Mouse (Mus musculus): ENCODE data around the gene Gcnt1. TPM values are rescaled to one million over a fixed set of nuclear protein-coding genes. Genes with fewer than 3 reads are reported as not detected.
A peak's percentile ranks its signal among the peaks of the same experiment; 100 is the strongest.

Gene Gcnt1
- polyA plus RNA-seq, 1 experiment from 2014 or later: 4.8 TPM

GRCm38 (mm10) chr19:17357391-17357790, 15.3 kb downstream of the Gcnt1 start:
- ATAC-seq (replicated peaks; ENCODE audit: low FRiP score, low TSS enrichment, low read depth) (no peak), DNase-seq (ENCODE audit: low spot score) (no peak)
- H3K4me3 ChIP-seq (ENCODE audit: low read depth, low read length): no peak overlapping the region
- H3K4me1 ChIP-seq (replicated peaks; ENCODE audit: control insufficient read depth, insufficient read depth, low read length): no peaks in the 10 kb centered on the region; the same call in 1 of the 2 replicates
- H3K4me2 ChIP-seq (ENCODE audit: low read length): no peak overlapping the region
- WGBS: 61% methylated on average over 3 of the region's 3 CpGs
- H3K36me3 ChIP-seq (ENCODE audit: control insufficient read depth, insufficient read depth, low read length): no peaks in the 10 kb centered on the region
- H3K27ac ChIP-seq (ENCODE audit: low read depth): no peak overlapping the region
- H3K9me3 ChIP-seq (ENCODE audit: control insufficient read depth, low read length): no peaks in the 10 kb centered on the region
- no peaks in the 10 kb centered on the region for H3K27me3 ChIP-seq (replicated peaks; ENCODE audit: control insufficient read depth, insufficient read depth, low read length)
- H3K9ac ChIP-seq (ENCODE audit: low read length): no peak overlapping the region

- Histone ChIP-seq H3K27me3 (replicated peaks; ENCODE audit: control insufficient read depth, insufficient read depth, low read length) (no peaks in the 10 kb centered on the region), H3K9ac (ENCODE audit: low read length) (no peak overlapping the region), H3K27ac (ENCODE audit: low read depth) (no peak overlapping the region), H3K36me3 (ENCODE audit: control insufficient read depth, insufficient read depth, low read length) (no peaks in the 10 kb centered on the region), H3K9me3 (ENCODE audit: control insufficient read depth, low read length) (no peaks in the 10 kb centered on the region), H3K4me3 (ENCODE audit: low read depth, low read length) (no peak overlapping the region), H3K4me1 (replicated peaks; ENCODE audit: control insufficient read depth, insufficient read depth, low read length) (no peaks in the 10 kb centered on the region; the same call in 1 of the 2 replicates), H3K4me2 (ENCODE audit: low read length) (peak overlapping the region; percentile 89)
- WGBS: 65% methylated on average over 6 of the region's 6 CpGs
- DNase-seq (ENCODE audit: low spot score): no peak
- no peak for ATAC-seq (replicated peaks; ENCODE audit: low FRiP score, low TSS enrichment, low read depth)
Measured at GRCm38 (mm10) chr19:17356932-17357331, 15.7 kb downstream of the Gcnt1 start.

- DNase-seq (ENCODE audit: low spot score) (peak; percentile 79), ATAC-seq (replicated peaks; ENCODE audit: low FRiP score, low TSS enrichment, low read depth) (peak; percentile 92)
- no peak overlapping the region for H3K27ac ChIP-seq (ENCODE audit: low read depth)
- no peaks in the 10 kb centered on the region for H3K36me3 ChIP-seq (ENCODE audit: control insufficient read depth, insufficient read depth, low read length)
- H3K9me3 ChIP-seq (ENCODE audit: control insufficient read depth, low read length): no peaks in the 10 kb centered on the region
- H3K27me3 ChIP-seq (replicated peaks; ENCODE audit: control insufficient read depth, insufficient read depth, low read length): no peaks in the 10 kb centered on the region
- H3K4me3 ChIP-seq (ENCODE audit: low read depth, low read length): peak overlapping the region; percentile 49
- H3K4me2 ChIP-seq (ENCODE audit: low read length): peak overlapping the region; percentile 89
- WGBS: 3% methylated on average over 50 of the region's 50 CpGs
- no peaks in the 10 kb centered on the region; the same call in 1 of the 2 replicates for H3K4me1 ChIP-seq (replicated peaks; ENCODE audit: control insufficient read depth, insufficient read depth, low read length)
- no peak overlapping the region for H3K9ac ChIP-seq (ENCODE audit: low read length)
Measured at GRCm38 (mm10) chr19:17355950-17356867, 16.4 kb downstream of the Gcnt1 start.

- Histone ChIP-seq H3K9ac (ENCODE audit: low read length) (no peak overlapping the region), H3K4me1 (replicated peaks; ENCODE audit: control insufficient read depth, insufficient read depth, low read length) (no peaks in the 10 kb centered on the region; the same call in 1 of the 2 replicates), H3K4me2 (ENCODE audit: low read length) (peak overlapping the region; percentile 89), H3K36me3 (ENCODE audit: control insufficient read depth, insufficient read depth, low read length) (no peaks in the 10 kb centered on the region), H3K27me3 (replicated peaks; ENCODE audit: control insufficient read depth, insufficient read depth, low read length) (no peaks in the 10 kb centered on the region), H3K9me3 (ENCODE audit: control insufficient read depth, low read length) (no peaks in the 10 kb centered on the region), H3K27ac (ENCODE audit: low read depth) (no peak overlapping the region), H3K4me3 (ENCODE audit: low read depth, low read length) (peak overlapping the region; percentile 49; the same call in 1 of the 2 replicates)
- WGBS: 35% methylated on average over 4 of the region's 4 CpGs
- ATAC-seq (replicated peaks; ENCODE audit: low FRiP score, low TSS enrichment, low read depth) (no peak), DNase-seq (ENCODE audit: low spot score) (no peak)
Measured at GRCm38 (mm10) chr19:17355361-17355760, 17.3 kb downstream of the Gcnt1 start.

- Histone ChIP-seq H3K4me2 (ENCODE audit: low read length) (peak overlapping the region; percentile 89), H3K36me3 (ENCODE audit: control insufficient read depth, insufficient read depth, low read length) (no peaks in the 10 kb centered on the region), H3K9me3 (ENCODE audit: control insufficient read depth, low read length) (no peaks in the 10 kb centered on the region), H3K27me3 (replicated peaks; ENCODE audit: control insufficient read depth, insufficient read depth, low read length) (no peaks in the 10 kb centered on the region), H3K4me3 (ENCODE audit: low read depth, low read length) (0 out of 2 replicates have a peak overlapping the region, but pooled peaks have one; percentile 3), H3K4me1 (replicated peaks; ENCODE audit: control insufficient read depth, insufficient read depth, low read length) (no peaks in the 10 kb centered on the region; the same call in 1 of the 2 replicates), H3K27ac (ENCODE audit: low read depth) (no peak overlapping the region), H3K9ac (ENCODE audit: low read length) (no peak overlapping the region)
- WGBS: 41% methylated on average over 4 of the region's 4 CpGs
- ATAC-seq (replicated peaks; ENCODE audit: low FRiP score, low TSS enrichment, low read depth) (no peak), DNase-seq (ENCODE audit: low spot score) (no peak)
Measured at GRCm38 (mm10) chr19:17354797-17355196, 17.8 kb downstream of the Gcnt1 start.

- H3K27ac ChIP-seq (ENCODE audit: low read depth): no peak overlapping the region
- H3K36me3 ChIP-seq (ENCODE audit: control insufficient read depth, insufficient read depth, low read length): no peaks in the 10 kb centered on the region
- DNase-seq (ENCODE audit: low spot score) (no peak), ATAC-seq (replicated peaks; ENCODE audit: low FRiP score, low TSS enrichment, low read depth) (no peak)
- no peaks in the 10 kb centered on the region for H3K27me3 ChIP-seq (replicated peaks; ENCODE audit: control insufficient read depth, insufficient read depth, low read length)
- WGBS: 66% methylated on average over 4 of the region's 4 CpGs
- H3K4me2 ChIP-seq (ENCODE audit: low read length): no peak overlapping the region
- no peaks in the 10 kb centered on the region; the same call in 1 of the 2 replicates for H3K4me1 ChIP-seq (replicated peaks; ENCODE audit: control insufficient read depth, insufficient read depth, low read length)
- no peaks in the 10 kb centered on the region for H3K9me3 ChIP-seq (ENCODE audit: control insufficient read depth, low read length)
- no peak overlapping the region for H3K9ac ChIP-seq (ENCODE audit: low read length)
- no peak overlapping the region for H3K4me3 ChIP-seq (ENCODE audit: low read depth, low read length)
Measured at GRCm38 (mm10) chr19:17354362-17354761, 18.3 kb downstream of the Gcnt1 start.

- no peak overlapping the region for H3K4me2 ChIP-seq (ENCODE audit: low read length)
- H3K4me1 ChIP-seq (replicated peaks; ENCODE audit: control insufficient read depth, insufficient read depth, low read length): no peaks in the 10 kb centered on the region; the same call in 1 of the 2 replicates
- H3K27ac ChIP-seq (ENCODE audit: low read depth): no peak overlapping the region
- 89% methylated on average over 8 of the region's 8 CpGs for WGBS
- no peaks in the 10 kb centered on the region for H3K9me3 ChIP-seq (ENCODE audit: control insufficient read depth, low read length)
- ATAC-seq (replicated peaks; ENCODE audit: low FRiP score, low TSS enrichment, low read depth) (no peak), DNase-seq (ENCODE audit: low spot score) (no peak)
- no peaks in the 10 kb centered on the region for H3K36me3 ChIP-seq (ENCODE audit: control insufficient read depth, insufficient read depth, low read length)
- no peaks in the 10 kb centered on the region for H3K27me3 ChIP-seq (replicated peaks; ENCODE audit: control insufficient read depth, insufficient read depth, low read length)
- no peak overlapping the region for H3K4me3 ChIP-seq (ENCODE audit: low read depth, low read length)
- no peak overlapping the region for H3K9ac ChIP-seq (ENCODE audit: low read length)
Measured at GRCm38 (mm10) chr19:17353727-17354126, 18.9 kb downstream of the Gcnt1 start.

- Histone ChIP-seq H3K9ac (ENCODE audit: low read length) (no peak overlapping the region), H3K9me3 (ENCODE audit: control insufficient read depth, low read length) (no peaks in the 10 kb centered on the region), H3K27ac (ENCODE audit: low read depth) (no peak overlapping the region), H3K4me3 (ENCODE audit: low read depth, low read length) (no peak overlapping the region), H3K4me2 (ENCODE audit: low read length) (no peak overlapping the region), H3K4me1 (replicated peaks; ENCODE audit: control insufficient read depth, insufficient read depth, low read length) (no peaks in the 10 kb centered on the region), H3K36me3 (ENCODE audit: control insufficient read depth, insufficient read depth, low read length) (no peaks in the 10 kb centered on the region), H3K27me3 (replicated peaks; ENCODE audit: control insufficient read depth, insufficient read depth, low read length) (no peaks in the 10 kb centered on the region)
- ATAC-seq (replicated peaks; ENCODE audit: low FRiP score, low TSS enrichment, low read depth) (no peak), DNase-seq (ENCODE audit: low spot score) (no peak)
- 82% methylated on average over 2 of the region's 2 CpGs for WGBS
Measured at GRCm38 (mm10) chr19:17347852-17348251, 24.8 kb downstream of the Gcnt1 start.
